Mouse (Mus musculus) cerebellum, adult 2 months (tissue): ENCODE measurements around the gene Gm49486.

ENCODE experiments used
- CTCF ChIP-seq: fragments of 200-500 bp; IDR thresholded peaks from 2 replicates; pipeline ENCODE4 v1.5.1; 2011; ENCODE audit warnings: low read depth, mild to moderate bottlenecking, control low read depth, low read length, moderate library complexity, borderline replicate concordance; ENCODE audit not compliant: insufficient read depth
- POLR2A ChIP-seq: fragments of 200-500 bp; IDR thresholded peaks from 2 replicates; pipeline ENCODE4 v1.6.1; 2011; ENCODE audit warnings: low read length, control low read depth, borderline replicate concordance; ENCODE audit not compliant: insufficient read depth

- TF ChIP-seq CTCF (no peak), POLR2A (no peak)
Observed at GRCm38 (mm10) chr15:79192450-79192849, 36.7 kb upstream of the Gm49486 start.
